Mouse (Mus musculus): Measurements from ENCODE around the gene Bpgm.

GRCm38 (mm10) chr6:34510277-34510676, 34.3 kb downstream of the Bpgm start:
- TF ChIP-seq CTCF (IDR thresholded peaks at IDR 0.05; ENCODE audit: low read depth) (no peak), EP300 (IDR thresholded peaks at IDR 0.05; ENCODE audit: low read depth) (no peak)

Measured in heart, postnatal 0 days (tissue).